Mouse (Mus musculus): ENCODE measurements around the gene Tex12.

Gene Tex12

DNA sequence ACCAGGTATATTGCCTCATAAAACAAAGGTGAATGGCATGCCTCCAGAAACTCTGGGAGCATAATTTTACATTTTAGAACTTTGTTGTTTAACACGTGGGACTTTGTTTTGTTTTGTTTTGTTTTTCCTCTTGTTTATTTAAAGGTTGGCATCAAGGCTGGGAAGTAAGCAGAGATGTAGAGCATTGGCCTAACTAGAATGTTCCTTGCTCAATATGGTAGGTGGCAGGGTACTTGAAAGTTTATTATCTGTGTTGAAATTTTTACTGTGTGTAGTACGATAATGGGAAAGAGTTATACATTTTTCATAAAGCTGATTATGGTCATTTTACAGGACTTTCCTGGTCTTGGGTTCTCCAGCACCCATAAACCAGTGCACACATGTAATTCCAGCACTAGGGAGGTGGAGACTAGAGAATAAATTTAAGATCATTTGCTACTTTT, 814 bp upstream of the Tex12 start:
- in situ Hi-C loops (cut with MboI, MseI), result no loop called here

DNA sequence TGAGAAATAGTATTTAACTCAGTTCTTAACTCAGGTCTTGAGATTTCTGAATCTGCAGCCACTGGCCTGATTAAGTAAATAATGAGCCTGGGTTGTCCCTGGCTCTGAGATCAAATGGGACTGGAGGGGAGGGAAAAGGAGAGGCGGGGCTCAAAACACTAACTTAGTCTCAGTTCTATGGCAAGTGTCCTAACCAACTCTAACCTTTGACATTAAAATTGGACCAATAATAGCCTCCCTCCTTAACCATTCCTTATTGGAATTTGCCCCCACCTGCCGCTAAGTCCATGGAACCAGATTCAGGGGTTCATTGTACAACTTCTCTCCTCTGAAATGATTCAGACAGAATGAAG, 6.1 kb downstream of the Tex12 start, which contains the start of gene Bco2:
Gene Bco2 (minus strand): TSS at position 88 of the 353 bp plus-strand sequence.
- in situ Hi-C loops (cut with MboI, MseI), result no loop called here

DNA sequence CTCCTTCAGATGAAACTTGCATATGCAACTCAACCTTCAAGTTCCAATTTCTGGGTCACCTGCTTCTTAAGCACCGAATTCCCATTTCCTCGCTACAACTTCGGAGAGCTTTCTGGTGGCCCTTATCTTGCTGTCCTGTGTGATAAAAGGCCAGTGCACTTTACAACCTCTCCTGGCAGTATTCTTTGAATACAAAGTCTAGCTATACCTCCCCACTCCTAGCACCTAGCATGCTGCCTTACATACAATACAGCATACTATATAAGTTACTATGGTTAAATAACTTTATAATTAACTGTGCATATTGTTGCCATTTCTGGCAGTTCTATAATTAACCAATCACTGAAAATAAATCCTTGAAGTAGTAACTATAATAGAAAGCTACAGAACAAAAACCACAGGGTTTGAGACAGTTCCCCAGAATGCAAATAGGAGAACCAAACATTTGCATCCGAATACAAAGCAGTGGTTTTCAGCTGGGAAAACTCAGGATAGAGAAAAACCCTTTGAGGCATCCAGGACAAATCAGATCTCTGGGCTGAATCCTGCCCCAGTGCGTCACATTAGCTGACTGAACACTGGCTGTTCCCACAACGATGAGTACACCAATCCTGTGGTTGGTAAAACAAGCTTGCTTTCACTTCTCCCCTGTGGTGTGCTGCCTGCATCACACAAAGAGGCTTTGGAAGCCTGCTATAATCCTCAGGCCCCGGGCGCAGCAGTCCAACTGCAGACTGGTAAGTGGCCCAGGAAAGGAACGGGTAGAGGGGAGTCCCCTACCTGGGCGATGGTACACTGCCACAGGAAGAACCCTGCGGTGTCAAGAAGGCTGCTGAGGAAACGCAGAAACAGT, 6.7 kb downstream of the Tex12 start, which contains the start of gene Il18:
Gene Il18 (plus strand): TSS at position 587 of the 853 bp plus-strand sequence.
- in situ Hi-C loops (cut with MboI, MseI), result no loop called here

DNA sequence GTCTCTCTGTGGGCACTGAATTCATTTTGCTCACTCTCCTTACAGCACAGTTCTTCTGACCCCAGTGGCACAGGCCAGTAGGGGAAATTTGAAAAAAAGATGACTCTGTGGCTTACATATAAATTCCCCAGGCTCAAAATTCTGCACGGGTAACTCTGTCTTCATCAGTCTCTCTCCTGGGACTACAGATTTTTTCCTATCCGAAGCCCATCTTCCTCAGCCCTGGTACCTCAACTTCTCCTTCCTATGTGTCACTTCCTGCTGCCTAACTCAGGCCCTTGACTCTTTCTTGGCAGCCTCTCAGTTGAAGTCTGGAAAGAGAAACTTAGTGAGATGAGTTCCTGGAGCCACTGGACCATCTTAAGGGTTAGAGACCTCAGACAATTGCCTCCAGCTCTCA, 7.6 kb downstream of the Tex12 start:
- in situ Hi-C loops (cut with MboI, MseI), result no loop called here

DNA sequence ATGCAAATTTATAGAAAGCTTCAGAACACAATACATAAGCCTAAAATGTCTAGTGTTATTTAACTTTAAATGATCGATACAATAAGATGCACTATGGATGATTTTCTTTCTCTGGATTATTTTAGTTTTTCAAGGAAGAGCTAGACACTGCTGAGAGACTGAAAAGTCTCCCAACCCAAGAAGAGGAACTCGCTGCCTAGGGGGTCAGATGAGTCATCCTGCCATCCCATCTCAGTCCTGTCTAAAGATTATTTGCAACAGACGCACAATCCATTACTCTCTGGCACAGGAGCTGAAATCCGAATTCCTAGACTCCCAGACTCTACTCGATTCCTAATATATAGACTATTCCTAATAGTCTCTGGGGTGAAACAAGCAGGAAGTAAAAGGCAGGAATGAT, 8.9 kb downstream of the Tex12 start:
- in situ Hi-C loops (cut with MboI, MseI), result no loop called here

DNA sequence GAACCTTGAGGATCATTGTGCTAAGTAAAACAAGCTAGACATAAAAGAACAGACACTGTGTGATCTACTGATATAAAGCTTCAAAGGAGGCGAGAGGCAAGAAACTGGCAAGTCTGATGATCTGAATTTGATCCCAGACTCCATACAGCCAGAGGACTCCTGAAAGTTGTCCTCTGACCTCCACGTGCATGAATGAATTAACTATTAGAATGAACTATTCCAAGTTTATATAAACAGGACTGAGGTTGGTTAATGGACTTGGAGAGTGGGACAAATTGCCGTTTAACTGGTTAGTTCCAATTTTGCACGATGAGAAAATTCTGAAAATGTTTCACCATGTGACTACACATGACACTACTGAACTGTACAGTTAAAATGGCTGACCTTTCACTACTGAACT, 12.2 kb downstream of the Tex12 start:
- in situ Hi-C loops (cut with MboI, MseI), result loop anchor here (5.0 kb wide), 1 partner anchor 38 kb away; no protein-coding TSS in a partner anchor

DNA sequence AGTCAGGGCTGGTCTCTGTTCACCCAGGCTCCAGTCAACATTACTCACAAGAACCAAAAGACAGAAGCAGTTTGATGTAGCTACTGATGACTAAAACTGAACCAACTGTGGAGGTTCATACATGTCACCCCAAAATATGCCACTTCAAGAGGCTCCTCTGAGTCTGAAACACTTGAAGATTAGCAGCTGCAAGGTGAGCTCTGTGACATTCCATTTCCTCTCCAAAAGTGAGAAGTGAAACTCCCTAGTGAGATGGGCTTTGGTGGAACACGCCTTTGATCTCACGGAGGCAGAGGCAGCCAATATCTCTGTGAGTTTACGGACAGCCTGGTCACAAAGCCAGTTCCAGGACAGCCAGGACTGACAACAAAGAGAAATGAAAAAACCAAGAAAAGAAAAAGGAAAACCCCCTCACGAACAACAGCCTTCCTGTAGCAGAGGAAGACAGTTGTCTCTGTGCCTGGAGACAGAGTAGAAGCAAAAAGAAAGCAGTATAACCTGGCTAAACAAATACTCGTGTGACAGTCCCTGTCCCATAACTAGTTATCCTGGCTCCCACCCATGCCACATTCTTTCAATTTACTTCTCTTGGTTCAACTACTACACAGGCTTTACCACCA, 13.2 kb downstream of the Tex12 start:
- in situ Hi-C loops (cut with MboI, MseI), result loop anchor here (5.0 kb wide), 1 partner anchor 39 kb away; no protein-coding TSS in a partner anchor

DNA sequence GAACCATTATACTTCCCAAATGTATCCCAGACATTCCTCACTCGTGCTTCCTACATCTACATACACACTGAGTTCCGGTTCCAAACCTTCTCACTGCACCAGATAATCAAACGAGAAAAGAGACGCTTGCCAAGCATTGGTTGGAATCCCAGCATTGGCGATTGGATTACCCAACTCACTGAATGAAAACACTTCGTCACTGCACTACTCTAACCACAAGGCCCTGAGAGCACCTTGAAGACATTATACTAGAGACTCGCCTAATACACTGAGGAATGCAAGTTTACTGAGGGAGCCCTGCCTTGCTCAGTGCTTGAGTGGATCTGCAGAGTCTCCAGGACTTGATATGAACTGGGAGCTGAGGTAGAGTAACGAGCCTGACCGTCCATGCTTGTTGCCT, 18.7 kb downstream of the Tex12 start:
- in situ Hi-C loops (cut with MboI, MseI), result no loop called here

DNA sequence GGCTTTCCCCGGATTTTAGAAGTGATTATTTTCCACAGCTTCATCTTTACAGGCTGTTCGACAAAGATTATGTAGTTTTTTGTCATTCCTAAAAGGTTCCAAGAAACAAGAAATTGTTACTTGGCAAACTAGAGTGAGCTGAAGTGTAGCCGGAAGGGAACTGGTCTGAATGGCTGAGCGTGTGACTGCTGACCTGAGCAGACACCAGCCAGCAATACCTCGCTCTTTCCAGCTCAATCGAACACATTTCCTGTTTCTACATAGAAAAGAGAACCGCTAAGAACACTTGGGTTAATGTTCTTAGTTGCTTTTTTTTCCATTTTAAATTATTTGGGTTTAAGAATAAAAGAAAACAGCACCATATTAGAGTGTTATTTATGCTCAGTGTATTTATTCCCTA, 21.0 kb downstream of the Tex12 start:
- in situ Hi-C loops (cut with MboI, MseI), result no loop called here

DNA sequence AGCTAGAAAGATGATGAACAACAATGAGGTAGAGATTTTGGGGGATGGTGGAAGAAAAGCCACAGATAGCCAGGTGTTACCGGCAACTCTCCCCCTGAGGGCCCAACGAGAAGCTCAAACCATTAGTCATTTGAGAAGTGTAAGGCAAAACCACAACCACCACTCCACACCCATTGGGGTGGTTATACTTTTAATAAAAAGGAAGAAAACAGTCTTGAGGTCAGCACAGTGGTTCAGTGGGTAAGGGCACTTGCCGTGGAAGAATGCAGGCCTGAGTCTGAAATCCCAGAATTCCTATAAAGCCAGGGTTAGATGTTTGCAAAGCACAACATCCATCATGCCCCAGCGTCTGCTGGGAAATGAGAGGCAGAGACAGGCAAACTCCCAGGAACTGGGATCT, 23.8 kb downstream of the Tex12 start:
- in situ Hi-C loops (cut with MboI, MseI), result no loop called here

DNA sequence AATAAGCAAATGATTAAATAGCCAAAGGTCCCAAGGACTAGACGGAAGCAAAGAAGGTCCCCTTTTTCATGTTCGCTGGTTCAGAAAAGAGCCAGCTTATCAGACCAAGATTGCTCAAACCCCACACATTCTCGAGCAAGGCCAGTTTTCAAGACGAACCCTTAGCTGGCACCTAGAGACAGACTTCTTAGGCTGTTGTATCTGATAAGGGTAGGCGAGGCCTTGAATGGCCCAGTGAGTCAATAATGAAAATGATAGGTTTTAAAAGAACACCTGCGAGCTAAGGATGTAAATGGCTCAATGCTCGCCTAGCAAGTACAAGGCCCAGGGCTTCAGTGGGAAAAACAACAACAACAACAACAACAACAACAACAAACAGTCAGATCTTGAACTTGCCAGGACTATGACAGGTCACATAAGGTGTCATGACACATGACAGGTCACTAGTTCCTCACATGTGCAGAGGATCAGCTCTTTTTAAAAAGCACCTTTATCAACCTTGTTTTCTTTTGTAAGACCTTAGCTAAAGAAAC, 24.5 kb downstream of the Tex12 start:
- in situ Hi-C loops (cut with MboI, MseI), result no loop called here

DNA sequence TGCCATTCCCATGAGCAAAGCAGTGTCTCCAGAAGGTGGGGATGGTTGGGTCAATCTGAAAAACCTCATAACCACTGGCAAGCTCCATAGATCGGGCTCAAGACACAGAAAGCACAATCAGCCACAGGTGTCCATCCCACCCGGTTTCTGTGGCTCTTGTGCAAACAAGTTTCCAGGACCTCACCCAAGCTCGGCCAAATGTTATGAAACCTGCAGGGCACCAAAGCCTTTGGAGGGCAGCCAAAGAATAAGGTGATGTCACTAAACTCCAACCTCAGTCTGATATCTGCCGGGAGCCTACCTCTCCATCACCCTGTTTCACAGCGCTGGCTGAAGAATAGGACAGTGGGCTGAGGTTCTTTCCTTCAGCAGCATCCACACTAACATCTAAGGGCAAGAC, 25.2 kb downstream of the Tex12 start:
- in situ Hi-C loops (cut with MboI, MseI), result no loop called here

DNA sequence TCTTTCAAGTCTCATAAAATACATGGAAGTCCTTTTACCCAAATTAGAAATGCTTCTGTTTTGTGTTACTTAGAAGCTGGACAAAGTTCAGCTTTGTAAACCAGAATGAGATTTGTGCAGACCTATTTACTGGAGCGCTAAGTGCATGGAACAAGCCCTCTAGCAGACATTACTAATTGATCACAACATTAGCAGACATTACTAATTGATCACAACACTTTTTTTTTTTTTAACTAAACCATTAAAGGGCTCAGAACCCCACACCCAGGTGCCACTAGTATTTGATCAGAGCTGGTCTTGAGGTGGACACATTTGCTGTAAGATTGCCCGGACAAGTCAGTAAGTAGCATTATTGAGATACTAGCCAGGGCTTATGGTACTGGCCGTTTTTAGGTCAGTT, 27.3 kb downstream of the Tex12 start:
- in situ Hi-C loops (cut with MboI, MseI), result no loop called here

DNA sequence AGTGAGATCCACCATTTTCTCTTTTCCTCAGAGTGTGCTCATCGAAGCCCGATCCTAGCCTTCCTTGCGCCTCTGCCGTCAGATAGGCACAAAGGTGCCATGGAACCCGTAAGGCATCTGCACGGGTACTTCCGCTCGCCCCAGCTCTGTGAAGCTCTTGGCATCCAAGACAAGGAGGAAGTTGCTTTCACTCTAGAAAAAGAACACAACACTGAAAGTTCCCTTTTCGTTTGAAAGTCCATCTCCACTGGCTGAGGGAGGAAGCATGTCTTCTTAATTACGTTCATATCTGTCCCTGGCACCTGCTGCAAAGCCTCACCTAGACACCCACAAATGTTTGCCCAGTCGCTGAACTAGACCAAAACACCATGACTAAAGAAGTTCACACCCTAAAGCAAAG, 27.8 kb downstream of the Tex12 start:
- in situ Hi-C loops (cut with MboI, MseI), result no loop called here

DNA sequence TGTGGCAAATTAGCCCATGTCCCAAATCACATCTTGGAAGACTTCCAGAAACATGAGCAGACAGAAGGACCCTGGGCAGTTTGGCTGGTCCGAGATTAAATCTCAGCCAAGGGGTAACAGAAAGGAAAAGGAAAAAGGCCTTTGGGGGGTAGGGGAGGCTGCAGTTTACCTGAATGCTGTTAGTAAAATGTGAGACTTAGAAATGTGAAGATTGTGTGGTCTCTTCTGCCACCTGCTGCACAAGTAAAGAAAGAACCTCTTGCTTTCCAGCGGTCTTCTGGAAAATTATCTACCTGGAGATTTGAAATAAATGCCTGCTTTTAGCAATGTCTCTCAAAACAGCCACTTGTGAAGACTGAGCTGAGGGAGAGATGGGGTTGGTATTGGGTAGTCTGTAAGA, 30.2 kb downstream of the Tex12 start:
- in situ Hi-C loops (cut with MboI, MseI), result no loop called here

DNA sequence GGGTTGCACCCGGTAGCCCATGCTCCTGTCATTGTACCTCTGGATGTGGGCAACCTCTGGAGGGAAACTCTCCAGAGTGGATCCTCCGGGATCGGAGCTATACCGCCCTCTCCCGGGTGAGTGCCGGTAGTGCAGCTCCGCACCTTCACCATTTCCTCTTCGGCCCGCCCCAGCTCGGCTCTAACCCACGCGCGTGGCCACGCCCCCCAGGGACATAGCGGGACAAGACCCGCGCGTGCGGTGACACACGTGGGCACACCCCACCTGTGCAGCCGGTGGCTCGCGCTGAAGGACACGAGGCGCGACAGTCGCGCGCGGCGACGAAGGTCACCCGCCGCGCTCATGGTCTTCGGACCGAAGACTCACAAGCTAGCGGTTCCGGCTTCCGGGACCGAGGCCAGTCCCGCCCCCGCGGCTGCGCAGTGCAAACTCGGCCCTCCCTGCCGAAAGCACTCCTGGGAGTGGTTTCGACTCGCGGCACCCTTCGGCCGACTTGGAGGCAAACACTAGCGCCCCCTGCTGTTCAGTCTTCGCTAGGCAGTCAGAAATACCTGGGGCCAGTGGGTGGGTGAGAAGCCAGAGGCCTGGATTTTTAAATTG, 32.7 kb downstream of the Tex12 start, which contains the start of gene Pts:
Gene Pts (minus strand): TSS at position 432 of the 600 bp plus-strand sequence.
- in situ Hi-C loops (cut with MboI, MseI), result loop anchor here (5.0 to 10.0 kb wide), 2 partner anchors 71 to 76 kb away; partner anchors contain the start of genes Sdhd and Timm8b

DNA sequence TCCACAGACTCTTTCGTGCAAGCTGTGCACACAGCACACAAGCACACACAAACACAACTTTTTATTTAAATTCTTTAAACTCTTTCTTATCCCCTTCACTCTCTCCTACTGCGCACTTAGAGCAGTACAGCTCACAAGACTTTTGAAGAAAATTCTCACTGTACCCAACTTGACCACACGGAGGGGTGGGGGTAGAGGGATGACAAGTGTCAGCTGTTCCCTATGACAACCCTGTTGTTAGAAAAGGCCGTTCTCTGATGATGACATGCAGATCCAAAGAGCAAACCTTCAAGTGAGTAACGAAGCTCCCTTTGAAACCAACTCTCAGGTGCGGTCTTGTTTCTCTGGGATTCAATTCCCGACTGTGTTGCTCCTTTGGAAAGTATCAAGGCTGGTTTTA, 33.3 kb downstream of the Tex12 start:
- in situ Hi-C loops (cut with MboI, MseI), result loop anchor here (5.0 to 10.0 kb wide), 2 partner anchors 71 to 77 kb away; partner anchors contain the start of genes Sdhd and Timm8b

DNA sequence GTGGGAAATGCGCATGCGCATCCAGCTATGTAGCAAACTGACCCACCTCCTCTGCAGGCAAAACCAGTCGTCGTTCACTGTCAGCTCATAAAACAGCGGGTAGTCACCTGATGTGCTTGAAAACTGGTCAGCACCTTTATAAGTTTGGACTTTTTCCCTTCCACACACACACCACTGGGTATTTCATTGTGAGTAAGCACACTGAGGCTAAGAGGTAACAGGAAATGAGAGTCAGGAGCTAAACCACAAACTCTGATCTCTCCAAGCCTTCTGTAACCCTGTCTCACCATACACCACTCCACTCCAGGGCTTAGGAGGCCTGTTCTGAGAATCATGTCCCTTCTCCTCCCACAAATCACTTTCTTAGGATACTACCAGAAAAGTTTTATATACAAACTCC, 35.5 kb downstream of the Tex12 start:
- in situ Hi-C loops (cut with MboI, MseI), result loop anchor here (5.0 to 10.0 kb wide), 2 partner anchors 68 to 79 kb away; partner anchors contain the start of genes Sdhd and Timm8b

DNA sequence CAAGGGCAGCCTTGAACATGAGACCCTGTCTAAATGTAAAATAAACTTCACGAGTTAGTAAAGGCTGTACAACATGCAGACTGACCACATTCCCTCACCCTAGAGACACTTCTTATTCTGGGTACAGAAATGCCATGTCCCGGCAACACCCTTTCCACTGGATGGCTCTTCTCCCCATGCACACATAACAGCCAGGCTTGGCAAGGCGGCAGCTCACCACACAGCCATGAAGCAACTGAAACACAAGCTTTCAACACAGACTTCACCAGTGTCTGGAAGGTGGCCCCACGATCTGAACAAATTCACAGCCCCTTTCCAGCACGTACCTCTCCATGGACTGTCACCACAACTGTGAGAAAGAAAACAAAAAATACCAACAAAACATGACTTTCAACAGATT, 36.2 kb downstream of the Tex12 start:
- in situ Hi-C loops (cut with MboI, MseI), result loop anchor here (5.0 to 10.0 kb wide), 3 partner anchors 68 to 152 kb away; partner anchors contain the start of genes Sdhd and Timm8b

DNA sequence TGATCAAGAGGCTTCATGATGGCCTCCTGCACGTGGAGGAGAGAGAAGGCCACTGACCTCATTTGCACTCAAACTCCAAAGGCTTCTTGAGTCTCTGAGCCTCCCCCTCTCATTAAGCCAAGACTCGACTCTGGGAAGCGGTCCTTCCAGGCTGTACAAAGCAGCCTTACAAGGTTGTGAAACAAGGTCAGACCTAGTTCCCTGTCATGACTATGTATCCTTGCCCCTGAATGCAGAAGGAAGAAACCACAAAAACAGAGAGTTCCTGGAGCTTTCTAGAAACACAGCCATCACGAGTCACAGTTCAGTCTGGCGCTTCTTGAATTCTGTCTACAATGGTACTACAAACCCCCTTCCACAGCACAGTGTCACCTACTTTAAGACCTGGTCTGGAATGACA, 38.6 kb downstream of the Tex12 start:
- in situ Hi-C loops (cut with MboI, MseI), result loop anchor here (5.0 to 10.0 kb wide), 2 partner anchors 82 to 155 kb away; partner anchors contain the start of genes Sdhd and Timm8b

DNA sequence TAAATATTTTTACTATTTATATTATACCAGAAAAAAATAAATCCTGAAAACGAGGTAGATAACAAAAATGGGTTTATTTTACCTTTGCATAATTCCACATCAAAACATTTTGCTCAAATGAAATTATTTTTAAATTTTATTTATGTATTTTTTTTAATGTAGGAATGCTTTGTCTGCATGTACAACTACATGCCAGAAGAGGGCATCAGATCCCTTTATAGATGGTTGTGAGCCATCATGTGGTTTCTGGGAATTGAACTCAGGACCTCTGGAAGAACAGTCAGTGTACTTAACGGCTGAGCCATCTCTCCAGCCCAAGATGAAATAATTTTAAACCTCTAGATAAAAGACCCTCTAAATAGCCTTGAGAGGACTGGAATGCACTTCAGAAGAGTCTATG, 39.6 kb downstream of the Tex12 start:
- in situ Hi-C loops (cut with MboI, MseI), result loop anchor here (5.0 to 10.0 kb wide), 2 partner anchors 83 to 156 kb away; partner anchors contain the start of genes Sdhd and Timm8b
